Mouse (Mus musculus) layer of hippocampus, adult 18-20 months (tissue): ENCODE measurements around the gene Sash1. TPM values are rescaled to one million over a fixed set of nuclear protein-coding genes. Genes with fewer than 3 reads are reported as not detected.

Source experiments
- DNase-seq, 2 experiments: peaks; one replicate each; pipeline ENCODE4 v3.0.0; 2022; ENCODE audit warnings: low spot score in 2 of 2
- total RNA-seq, 2 experiments: library from RNA; stranded (reverse); gene quantifications; 2 replicates each; pipeline ENCODE4 v1.2.3; 2021

Gene Sash1
- total RNA-seq, 2 experiments from 2014 or later, result 78.9 to 79.8 TPM

DNA sequence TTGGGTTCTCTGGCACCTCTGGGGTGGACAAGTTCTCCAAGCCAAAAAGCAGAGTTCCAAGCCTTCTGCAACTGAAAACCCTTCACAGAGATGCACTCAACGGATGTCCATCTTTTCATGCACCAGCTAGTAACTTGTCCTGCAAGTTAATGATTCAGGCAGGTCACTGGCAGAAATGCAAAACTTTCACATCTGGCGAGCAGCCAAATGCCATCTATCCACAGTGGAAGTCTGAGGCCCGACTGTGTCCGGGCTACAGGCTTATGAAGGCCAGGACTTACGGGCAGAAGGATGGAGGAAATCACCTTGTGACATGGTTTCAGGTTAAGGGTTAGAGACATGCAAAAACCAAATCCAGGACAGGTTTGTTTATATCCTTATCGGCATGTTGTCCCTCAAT lies 88.0 kb downstream of the Sash1 start:
- no peak for DNase-seq

DNA sequence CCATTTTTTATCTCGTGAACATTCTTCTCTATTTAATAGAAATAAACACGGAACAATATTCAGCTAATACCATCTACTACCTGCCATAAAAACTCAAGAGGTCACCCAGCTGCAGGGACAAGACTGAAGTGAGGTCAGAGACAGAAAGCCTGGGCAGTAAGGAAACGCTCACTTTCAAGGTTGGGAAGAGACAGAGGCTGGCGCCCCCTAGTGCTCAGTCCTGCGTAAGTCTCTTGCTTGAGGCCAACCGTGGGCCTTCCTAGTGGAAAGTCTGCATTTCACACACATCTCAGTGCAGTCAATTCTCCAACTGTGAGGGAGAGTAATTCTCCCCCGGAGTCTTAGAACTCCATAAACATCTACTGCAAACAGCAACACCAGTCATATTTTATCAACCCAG lies 90.5 kb downstream of the Sash1 start:
- peak; percentile 60 to 83 for DNase-seq

DNA sequence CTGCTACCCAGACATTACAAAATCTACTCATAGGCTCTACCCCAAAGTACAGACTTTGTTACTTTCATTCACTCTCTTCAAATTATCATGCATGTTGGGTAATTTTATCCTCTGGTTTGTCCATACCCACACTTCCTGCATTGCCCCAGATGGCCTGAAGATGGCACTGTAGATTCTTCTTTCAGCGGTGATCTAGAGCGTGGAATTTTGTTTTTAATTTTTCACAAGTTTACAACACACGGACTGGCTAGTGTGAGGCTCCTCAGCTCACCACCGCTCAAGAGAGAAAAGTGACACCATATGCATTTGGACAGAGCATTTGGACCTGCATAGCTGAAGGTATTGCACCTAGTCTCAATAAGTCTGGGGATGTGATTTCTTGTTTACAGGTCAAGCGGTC lies 93.5 kb downstream of the Sash1 start:
- DNase-seq, result peak; percentile 48 to 86

DNA sequence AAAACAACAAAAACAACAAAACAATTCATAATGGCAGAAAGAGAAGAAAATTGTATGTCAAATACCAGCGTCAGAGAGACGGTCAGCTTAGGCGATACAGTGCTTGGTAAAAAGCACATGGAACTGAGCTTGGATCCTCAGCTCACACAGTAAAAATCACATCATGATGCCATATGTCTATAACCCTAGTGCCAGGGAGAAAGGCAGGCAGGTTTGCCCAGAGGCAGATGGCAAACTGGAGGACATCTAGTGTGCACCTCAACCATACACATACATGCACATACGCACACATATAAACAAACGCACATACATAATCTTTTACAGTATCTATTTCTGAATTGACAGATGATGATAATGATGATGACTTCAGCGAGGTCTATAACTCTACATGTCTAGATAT lies 96.8 kb downstream of the Sash1 start:
- no peak for DNase-seq

DNA sequence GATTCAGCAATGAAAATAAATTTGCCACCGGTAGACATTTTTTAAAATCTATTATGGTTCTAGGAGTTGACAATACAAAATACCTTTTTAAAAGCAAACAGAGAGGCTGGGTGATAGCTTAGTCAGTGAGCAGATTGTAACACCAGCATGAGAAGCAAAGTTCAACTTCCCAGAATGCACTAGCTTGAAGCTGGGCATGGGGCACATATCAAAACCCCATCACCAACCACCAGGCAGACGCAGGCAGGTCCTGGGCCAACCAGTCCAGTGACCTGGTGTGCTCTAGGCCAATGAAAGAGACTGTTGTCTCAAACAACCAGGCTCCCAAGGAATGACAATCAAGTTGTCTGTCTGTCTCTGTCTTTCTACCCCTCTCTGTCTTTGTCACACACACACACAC lies 98.6 kb downstream of the Sash1 start:
- no peak for DNase-seq

DNA sequence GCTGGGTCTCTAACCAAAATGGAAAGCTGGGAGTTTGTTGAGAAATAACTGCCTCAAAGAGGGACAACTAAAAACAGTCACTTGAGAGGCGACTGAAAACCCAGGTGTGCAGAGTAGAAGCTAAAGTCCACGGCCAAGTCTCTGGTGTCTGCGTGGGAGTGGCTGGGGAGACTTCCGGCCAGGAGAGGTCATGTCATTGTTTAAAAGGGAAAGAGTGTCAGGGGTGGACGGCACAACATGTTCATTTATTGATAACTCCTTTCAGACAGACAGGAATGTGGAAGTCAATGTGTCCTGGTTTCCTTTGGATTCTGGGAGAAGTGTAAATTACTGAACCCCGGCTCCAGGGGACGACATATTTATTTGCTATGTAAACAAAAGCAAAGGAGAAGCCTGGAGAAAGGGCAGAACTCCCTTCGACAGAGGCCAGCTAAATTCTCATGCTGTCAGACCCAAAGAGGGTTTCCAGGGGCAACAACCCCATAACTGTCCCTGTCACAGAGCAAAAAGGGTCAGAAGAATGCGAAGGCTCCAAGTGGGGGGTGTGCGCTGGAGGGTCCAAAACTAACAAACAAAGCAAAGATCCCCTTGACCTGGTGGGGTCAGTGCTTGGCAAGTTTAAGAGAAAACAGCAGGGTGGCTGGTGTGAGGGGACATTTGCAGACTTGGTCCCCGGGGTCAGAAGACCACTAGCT lies 100.3 kb downstream of the Sash1 start:
- no peak for DNase-seq

DNA sequence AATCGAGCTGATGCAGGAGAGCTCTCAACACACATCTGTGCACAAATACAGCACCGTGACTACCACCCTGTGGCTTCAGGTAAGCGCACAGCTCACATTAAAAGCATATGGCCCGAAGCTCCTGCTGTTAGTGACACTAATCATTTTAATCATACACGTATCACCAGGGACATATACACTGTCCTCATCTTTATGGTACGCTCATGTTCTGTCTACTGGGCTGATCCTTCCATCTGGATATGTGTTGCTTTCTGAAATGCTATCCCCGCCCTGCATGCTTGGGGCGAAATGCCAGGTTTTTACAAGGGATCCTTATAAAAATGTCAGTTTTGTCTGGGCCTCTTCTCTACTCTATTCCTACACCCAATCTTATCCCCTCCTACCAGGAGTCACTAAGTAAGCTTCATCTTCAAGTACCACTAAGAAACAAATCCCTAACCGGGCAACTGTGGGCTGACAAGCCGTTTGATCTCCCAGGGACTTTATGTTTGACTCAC lies 103.9 kb downstream of the Sash1 start:
- DNase-seq, result no peak

DNA sequence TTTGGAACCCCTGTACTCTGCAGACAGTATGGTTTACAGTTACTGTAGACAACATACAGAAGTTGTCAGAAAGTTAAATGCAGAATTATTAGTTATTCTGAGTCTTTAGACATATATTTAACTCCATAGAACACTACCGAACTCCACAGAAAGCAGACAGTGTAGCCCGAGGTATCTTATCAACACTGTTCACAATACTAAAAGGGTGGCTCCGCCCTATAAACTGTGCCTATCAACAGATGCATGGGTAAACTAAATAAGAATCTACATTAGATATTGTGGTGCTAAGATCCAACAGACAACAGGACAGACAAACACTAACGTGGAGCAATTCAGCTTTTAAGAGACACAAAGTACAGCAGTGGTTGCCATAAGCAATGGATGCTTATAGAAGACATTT lies 106.0 kb downstream of the Sash1 start:
- no peak for DNase-seq

DNA sequence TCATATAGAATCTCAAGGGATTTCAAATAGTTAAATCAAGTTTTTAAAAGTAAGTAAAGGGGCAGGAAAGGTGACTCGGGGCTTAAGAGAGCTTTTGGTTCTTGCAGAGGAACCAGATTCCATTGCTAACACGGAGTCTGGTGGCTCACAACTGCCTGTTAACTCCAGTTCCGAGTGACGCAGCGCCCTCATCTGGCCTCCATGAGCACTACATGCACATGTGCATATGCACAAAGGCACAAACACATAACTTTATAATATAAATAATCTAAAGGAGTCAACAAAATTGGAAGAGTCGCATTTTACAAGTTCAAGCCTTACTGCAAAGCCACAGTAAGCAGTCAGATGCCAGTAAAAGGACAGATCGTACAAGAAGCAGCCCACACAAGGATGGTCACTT lies 107.0 kb downstream of the Sash1 start:
- no peak for DNase-seq

DNA sequence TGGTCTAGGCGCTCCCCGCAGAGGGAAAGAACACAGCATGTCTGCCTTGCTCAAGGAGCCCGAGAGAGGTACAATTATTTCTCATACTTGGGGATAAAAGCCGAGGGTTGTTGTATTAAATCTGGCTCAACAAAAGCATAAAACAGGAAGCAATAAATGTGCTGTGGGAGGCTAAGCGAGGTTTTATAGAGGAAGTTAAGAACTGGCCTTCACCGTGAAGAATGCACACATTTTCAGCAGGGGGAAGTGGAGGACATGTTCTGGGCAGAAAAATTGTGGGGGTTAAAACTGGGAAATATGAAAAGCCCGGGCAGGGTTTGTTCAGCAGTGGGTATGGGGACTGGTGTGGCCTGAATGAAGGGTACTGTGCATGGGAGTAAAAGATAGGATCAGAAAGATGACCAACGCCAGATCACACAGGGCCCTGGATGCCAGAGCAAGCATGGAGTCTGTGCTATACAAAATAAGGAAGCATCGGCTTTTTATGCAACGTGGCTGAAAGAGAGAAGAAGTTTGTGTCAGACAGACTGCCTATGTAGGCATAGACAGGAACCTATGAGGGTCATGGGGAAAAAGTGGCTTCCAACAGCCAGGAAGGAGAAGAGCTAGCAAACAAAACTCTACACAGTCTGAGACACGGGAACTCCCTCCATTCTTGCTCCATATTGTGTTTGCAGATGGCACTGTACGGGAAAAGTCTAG lies 108.2 kb downstream of the Sash1 start:
- no peak for DNase-seq

DNA sequence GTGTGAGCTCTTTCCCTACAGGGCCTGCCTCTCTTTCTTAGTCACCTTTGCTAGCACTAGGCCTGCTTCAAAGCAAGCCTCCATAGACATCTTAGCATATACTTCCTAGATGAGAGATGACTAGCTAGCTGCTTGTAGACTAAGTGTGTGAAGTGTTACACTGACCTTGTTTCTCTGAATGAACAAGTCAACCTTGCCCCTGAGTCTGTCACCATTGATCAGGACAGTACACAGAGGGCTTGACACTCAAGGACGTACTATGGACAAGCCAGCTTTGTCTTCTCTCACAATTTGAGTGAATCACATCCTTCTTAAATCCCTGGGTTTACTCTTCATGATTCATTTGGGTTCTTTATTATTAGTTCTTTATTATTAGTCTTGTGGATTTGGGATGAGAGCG lies 109.1 kb downstream of the Sash1 start:
- no peak for DNase-seq

DNA sequence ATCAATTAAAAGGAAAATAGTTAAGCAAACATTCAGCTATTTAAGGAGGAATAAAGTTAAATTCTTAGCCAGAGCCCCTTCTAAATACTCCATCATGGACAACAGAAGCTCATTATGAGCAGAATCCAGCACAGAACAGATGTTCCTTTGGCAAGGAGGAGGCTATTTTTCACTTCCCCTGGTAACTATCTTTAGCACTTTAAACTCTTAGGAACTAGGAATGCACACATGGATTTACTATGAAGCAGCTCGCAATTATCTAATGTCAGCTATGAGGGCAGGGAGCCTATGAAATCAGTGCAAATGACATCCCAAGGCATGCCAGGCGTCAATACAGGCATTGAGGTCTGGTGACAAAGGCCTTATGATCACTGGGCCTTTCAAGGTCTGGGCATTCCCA lies 110.1 kb downstream of the Sash1 start:
- DNase-seq, result no peak

DNA sequence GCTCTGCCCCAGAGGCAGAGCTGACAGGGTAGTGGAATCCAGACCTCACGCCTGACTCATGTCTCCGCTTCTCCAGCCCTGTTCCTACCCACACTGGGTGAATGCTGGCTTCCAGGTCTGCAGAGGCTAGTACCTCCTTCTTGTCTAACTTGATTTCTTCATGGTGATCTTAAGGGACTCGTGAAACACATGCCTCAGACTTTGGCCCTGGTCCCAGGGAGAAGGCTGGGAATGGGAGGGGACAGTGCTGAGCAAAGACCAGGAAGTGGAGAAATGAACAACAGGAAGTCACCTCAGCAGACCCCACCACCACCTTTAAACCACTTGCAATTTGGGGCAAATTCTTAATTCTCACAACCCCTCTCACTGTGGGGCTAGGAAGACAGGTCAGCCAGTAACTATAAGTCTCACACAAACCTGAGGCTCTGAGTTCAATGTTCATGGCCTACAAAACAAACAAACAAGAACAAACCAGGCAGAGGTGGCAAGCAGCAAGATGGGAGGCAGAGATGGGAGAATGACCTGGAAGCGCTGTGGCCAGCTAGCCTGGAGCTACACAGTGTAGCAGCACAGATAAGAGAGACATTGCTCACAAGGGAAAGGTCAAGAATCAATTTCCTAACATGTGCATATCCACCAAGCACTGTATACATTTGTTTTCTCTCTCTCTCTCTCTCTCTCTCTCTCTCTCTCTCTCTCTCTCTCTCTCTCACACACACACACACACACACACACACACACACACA lies 113.2 kb downstream of the Sash1 start:
- no peak for DNase-seq

DNA sequence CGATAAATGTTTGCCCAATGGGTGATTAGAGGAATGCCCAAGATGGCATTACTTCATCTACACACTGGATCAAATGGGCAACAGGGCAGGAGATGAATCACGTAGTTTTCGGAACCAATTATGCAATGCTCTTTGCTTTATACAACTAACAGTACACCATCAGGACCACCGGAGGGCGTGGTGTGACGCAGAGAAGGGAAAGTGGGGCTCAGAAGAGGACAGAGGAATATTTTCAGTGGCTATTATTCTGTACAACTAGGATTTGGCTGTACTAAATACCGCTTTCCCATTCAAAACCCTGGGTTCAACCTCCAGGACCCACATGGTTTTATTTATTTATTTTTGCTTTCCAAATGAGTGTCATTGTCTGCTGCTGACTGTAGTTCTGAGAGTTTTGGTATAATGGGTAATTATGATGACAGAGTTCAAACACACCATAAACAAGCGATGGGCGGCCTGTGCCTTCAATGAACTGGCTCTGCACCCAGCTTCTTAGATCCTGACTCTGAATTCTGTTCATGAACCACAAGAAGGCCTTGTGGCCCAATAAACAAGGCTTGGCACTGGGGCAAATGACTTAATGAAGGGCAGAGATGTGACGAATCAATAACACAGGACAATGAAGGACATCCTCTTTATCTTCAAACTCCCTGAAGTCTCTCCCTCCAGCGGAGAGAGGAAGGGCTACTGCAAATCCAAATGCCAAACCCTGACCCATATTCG lies 114.8 kb downstream of the Sash1 start:
- no peak for DNase-seq

DNA sequence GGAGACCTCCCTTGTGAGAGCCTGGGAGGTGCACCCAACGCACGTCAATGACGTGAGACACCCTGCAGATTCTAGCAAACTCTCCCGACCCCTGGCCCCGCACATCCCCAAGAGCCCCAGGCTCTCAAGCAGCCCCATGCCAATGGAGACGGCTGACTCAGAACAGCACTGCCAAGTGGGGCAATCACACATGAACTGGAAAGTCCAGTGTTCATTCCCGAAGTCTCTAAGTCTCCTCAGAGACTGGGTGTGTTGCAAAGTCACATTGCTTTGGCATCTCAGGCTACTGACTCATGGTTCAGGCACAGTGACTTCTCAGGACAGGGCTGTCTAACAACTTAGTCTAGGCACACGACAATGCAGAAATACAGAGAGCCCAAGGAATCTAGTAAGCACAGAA lies 117.2 kb downstream of the Sash1 start:
- DNase-seq, result no peak

DNA sequence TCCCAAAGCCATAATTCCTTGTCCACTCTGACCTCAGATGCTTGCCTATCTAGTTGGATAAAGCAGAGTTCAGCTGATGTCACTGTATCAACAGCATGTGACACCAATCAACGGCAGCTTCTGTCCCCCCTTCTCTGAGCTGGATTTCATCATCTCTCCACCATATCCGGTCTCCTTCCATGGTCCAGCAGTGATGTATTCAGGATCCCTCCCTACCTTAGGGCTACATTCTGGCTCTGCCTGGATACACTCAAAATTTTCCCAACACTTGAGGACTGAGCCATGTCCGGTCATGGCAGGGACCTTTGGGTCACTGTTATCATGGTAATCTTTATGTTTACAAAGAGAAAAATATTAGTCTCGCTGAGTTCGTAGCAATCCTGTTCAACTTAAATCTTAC lies 118.5 kb downstream of the Sash1 start:
- no peak for DNase-seq

DNA sequence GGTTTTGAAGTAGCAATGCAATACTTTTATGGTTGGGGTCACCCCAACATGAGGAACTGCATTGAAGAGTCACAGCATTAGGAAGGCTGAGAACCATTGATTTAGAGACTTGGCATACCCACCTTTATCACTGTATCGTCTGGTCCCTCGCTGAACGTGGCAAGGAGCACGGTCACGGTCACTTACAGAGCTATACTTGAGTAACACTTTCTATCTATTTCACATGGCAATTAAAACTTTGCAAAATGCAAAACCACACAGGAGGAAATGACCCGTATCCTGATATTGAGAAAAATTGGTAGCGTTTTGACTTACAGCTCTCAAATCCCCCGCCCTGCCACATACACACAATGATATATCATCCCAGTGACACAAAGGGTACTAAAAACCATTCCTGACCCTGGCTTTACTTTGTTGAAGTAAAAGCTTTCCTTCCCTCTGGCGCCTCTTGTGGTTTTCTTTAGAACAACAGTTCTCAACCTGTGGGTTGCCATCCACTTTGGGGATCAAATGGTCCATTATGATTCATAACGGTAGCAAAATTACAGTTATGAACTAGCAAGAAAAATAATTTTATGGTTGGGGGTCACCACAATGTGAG lies 119.8 kb downstream of the Sash1 start:
- no peak for DNase-seq

DNA sequence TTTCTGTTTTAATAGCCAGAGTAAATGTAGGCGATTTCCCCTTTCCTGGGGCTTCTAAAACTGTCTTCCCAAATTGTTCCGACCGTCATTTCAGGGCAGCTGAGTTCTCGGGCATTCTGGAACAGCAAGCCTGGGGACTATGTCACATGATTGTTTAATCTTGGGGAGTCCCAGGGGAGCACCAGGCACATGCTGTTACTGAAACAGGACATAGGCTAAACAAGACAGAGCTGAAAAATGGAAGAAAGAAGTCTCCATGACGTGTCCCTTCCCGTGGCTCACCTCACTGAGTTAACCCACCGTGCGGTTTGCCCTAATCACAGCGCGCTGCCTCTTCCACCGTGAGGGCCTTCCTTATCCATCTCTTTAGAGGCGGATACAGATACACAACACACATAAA lies 123.1 kb downstream of the Sash1 start:
- no peak for DNase-seq

DNA sequence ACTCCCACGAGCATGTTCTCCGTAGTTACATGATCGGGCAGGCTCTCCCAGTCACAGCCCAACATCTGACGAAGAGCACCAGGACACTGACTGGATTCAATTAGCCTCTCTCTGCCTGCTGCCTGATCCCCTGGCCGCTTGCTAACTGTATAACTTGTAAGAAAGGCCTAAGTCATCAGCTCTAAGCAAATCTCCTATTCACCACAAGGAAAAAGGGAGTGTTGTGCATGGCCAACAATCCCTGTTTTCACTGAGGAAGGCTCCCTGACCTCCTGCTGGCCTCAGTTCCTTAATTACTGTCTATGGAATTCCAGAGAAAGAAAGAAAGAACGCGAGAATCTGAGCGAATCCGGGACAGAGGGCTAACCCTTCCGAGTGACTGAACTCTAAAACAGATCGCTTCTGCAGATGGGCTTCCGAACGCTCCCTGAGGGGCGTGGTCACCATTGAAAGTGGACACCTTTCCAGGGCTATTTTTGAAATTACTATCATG lies 123.6 kb downstream of the Sash1 start:
- DNase-seq, result no peak

DNA sequence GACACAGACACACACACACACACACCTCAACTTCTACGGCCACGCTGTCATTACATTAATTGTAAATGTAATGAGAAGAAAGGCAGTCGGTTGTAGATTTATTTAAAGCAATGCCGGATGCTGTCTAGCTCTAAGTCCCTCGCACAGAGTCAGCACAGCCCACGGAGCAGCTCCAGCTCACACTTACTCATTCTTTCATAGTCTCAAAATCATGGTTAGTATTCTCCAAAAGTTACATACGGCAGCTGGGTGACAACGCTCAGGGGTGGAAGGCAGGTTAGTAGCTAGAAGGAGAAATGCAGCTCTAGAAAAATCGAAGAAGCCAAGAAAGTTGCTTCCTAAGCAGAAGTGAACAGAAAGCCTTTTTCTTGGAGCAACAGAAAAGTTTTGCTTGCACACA lies 124.2 kb downstream of the Sash1 start:
- peak in 1 of 2 experiments; percentile 26 for DNase-seq

DNA sequence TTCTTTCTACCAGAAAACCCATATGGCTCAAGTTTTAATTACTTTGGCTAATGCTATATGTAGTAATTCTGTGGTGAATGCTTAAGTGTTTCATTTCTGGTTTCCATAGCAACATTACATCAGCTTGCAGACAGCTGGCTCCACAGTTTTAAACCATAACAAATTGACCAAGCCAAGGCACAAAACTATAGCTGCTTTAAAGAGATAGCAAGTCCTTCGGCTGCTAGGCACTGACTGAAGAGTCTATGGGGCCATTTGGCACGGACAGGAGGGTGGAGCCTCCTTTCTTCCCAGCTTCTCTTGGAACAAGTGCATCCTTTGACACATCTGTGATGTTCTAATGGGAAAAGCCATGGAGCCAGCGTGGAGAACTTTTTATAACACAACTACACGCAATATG lies 125.3 kb downstream of the Sash1 start:
- DNase-seq, result peak in 1 of 2 experiments; percentile 45
